Mouse (Mus musculus) cerebellum, postnatal 4 days (tissue): ENCODE data around the gene Vnn3.
A peak's percentile ranks its signal among the peaks of the same experiment; 100 is the strongest.

Experiments used
- DNase-seq, 2 experiments: peaks; one replicate each; pipeline ENCODE4 v3.0.0; 2022; ENCODE audit warnings: low spot score in 2 of 2, mixed read lengths in 1 of 2

Gene Vnn3

DNA sequence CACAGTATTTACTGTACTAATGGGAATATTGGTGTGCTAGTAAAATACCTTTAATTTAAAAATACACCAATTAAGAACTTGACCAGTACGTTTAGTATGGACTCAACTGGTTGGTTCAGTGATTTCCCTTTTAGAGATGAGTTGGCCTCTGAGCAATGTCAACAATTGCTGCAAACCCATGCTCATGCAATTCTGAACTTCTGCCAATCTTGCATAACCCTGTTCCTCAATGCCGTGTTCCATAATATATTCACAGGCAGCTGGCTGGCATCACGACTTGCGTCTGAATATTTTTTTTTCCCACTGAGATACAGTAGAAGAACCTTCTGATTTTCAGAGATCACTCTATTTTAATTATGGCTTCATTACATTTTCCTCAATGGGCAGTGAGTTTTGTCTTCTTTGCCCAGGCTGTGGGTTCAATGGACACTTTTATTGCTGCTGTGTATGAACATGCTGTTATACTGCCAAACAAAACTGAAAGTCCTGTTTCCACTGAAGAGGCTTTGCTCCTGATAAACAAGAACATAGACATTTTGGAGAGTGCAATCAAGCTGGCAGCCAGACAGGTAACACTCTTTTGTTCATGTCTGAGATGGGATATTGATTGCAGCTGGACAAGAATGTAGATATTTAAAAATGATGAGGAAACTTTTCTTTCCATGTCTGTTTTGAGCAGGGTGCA, at the start of gene Vnn3:
Gene Vnn3 (plus strand): TSS at position 235 of the 685 bp plus-strand sequence.
- DNase-seq, result no peak

DNA sequence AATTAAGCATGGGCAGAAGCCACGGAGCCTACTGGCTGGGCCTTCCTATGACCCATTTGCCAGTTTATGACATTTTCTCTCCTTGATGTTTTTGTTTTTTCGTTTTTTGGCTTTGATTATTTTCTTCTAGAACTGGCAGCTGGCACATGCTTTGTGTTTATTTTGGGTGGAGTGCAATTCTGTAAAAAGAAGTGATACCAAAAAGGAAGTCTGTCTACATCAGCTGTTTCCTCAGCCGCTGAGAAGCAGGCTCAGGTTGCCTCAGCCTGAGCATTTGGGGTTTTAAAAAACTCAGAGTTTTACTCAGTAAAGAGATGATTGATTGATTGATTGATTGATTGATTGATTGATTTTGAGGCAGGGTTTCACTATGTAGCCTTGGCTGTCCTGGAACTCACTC, 48.4 kb upstream of the Vnn3 start:
- no peak for DNase-seq

- DNase-seq, result no peak
Observed at GRCm38 (mm10) chr10:23804665-23805064, 46.6 kb upstream of the Vnn3 start.

DNA sequence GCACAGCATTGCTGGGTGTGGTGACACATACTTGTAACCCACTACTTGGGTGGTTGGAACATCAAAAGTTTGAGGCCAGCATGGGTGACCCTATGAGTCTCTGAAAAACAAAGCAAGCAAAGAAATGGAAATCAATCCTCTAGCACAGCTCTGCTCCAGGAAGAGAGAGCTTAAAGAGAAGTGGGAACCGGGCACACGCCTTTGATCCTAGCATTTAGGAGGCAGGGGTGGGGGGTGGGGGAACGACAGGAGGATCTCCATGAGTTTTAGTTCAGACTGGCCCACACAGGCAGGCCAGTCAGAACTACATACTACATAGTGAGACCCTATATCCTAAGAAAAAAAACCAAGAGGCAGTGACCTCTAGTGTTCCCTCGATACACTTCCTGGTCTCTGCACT, 45.1 kb upstream of the Vnn3 start:
- DNase-seq, result no peak

GRCm38 (mm10) chr10:23811635-23812437, 39.4 kb upstream of the Vnn3 start:
- DNase-seq, result peak; percentile 64 to 76

- DNase-seq, result no peak
Observed at GRCm38 (mm10) chr10:23812438-23812759, 38.9 kb upstream of the Vnn3 start.

- no peak for DNase-seq
Observed at GRCm38 (mm10) chr10:23812852-23813766, 38.2 kb upstream of the Vnn3 start.

DNA sequence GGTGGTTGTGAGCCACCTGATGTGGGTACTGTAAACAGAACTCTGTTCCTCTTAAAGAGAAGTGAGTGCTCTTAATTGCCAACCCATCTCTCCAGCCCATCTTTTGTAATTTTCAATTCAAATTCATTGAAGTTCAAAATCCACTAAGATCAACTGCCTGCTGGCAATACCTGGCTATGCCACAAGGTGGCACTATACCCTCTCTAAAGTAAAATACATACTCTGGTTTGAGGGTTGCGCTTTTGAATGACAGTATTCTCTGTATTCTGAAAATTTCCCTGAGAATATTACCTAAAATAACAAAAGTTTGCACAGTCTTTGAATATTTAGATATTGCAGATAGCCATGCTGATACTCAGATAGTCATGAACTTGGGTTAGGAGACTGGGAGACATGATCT, 36.1 kb upstream of the Vnn3 start:
- DNase-seq, result peak; percentile 84 to 85

GRCm38 (mm10) chr10:23816241-23816640, 35.0 kb upstream of the Vnn3 start:
- no peak for DNase-seq

DNA sequence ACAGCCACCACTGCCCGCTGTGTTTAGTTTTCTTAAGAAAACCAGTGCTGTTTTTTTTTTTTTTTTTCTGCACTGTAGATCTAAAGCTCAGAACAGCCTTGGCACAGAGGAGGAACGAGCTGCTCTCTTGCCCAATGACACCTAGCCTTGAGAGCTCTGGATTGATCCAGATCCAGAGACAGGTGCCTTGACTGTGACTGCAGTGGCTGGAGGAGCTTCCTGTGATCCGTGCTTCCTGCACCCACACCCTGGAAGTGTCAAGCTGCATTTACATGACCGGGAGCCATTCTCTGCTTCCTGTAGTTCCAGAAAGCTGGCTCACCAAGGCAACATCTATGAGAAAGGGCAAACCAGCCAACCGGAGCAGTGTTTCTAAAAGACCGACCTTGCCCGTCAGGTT, 24.7 kb upstream of the Vnn3 start:
- no peak for DNase-seq

DNA sequence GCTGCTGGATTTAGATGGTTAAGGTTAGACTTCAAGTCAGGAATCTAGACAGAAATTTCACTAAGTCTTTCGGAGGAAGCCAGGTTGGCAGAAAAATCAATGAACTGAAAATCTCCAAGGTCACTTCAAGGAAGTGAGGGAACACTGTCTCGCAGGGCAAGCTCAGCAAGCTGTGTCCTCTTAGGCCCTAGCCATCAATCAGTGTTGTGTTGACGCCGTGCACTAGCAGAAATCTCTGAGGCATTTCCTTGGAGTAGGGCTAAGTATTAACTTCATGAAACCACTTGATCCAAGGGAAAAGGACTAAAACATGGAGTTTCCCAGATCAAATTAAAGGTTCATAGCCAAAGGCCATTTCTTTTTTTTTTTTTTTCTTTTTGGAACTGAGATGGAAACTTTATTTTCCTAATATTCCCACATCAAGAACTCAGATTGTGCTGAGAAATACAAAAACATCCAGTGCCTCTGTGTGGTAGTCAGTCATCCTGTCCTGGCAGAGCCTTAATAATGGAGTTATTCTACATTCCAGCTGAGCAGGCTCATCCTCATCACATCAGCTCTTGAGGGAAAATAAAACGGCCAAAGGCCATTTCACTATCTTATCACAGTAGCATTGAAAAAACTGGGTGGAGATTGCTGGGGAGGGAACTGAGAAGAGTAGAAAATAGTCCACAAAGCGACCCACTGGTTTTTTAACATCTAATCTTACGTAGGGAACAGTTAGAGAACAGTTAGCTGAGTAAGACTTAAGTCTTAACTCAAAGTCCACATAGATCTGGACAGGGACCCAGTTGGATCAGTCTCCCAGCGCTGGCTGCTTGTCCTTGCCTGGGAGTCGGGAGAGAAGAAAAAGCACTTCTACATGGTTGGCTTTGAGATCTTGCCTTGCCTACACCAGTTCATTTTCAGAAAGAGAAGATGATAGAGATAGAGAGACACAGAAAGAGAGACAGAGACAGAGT, 15.0 kb upstream of the Vnn3 start:
- no peak for DNase-seq

DNA sequence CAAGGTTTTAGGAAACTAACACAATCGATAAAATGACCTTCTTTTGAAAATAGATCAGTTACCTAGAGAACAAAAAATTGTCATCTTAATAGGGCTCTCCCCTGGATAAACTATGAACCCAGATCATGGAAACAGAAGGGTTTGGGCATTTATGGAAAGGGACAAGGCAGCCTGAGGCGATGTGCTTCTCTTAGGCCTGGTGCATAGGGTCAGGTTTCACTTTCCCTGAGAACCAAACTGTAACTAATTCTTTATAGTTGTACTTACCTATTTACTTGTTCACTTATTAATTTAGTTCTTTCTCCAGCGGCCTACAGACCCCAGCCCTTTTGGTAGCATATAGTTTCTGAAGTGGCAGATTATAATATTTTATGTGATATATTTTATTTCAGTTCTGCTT, 14.1 kb upstream of the Vnn3 start:
- no peak for DNase-seq

- no peak for DNase-seq
Observed at GRCm38 (mm10) chr10:23838910-23839309, 12.4 kb upstream of the Vnn3 start.

DNA sequence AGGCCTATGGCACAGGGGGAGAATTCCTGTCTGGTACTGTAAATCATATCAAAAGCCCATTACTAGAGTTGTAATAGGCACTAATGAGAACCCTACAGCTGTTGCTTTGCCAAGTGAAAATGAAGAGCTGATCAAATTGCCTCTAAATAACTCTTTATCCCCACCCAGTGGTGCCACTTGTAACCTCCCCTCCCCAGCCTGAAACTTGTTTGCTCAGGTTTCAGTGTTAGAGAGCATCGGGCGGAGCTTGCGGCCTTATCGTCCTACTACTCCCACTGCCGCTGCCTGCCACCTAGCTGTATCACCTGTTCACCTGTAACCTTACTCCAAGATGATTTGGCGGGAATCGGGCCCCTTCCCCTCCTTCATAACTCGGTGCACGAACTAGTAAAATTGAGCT, 11.9 kb upstream of the Vnn3 start:
- no peak for DNase-seq

GRCm38 (mm10) chr10:23840496-23840895, 10.8 kb upstream of the Vnn3 start:
- DNase-seq, result no peak

DNA sequence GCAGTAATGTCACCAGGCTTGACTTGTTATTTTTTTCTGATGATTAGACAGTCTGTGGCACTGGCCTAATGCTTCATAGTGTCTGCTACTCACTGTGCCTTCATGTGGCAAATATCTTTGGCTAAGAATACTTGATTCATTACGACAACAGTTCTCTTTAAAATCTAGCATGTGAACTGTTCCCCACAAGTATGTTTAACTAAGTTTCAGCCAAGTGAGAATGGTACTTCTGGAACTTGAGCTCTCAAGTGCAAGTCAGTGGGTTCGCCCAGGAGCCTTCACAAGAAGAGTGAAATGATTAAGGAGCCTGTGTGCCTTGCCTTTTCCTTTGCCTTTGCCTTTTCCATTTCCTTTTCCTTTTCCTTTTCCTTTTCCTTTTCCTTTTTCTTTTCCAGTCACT, 834 bp downstream of the Vnn3 start:
- no peak for DNase-seq

DNA sequence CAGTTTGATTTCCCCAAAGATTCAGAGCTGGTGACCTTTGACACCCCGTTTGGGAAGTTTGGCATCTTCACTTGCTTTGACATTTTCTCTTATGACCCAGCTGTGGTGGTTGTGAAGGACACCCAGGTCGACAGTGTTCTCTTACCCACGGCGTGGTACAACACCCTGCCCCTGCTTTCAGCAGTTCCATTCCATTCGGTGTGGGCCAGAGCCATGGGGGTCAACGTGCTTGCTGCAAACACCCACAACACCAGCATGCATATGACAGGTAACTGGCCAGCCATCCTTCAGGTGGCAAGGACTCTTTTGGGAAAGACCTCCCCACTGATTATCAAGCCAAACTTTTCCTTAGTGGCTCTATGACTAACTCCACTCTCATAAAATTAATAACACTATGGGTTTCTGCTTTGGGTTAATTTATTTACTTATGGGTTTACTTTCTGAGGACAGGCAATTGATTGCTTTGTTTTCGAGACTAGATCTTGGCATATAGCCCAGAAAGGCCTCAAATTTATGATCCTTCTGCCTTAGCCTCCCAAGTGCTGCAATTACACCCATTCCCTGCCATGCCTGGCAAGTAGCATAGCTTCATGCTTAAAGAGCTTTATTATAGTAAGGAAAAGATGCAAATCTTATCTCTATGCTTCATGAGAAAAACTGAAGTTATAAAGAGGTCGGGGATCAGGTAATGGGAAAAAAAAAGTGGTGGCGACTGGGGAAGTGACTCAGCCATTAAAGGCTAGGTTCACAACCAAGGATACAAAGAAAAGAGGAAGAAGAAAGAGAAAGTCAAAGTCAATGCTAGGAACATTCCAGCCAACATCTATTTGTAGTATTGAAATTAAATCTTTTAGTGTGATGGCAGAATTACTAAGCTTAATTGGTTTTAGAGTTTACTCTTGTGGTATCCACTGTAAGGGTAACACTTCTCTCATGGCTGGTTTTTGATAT, 13.4 kb downstream of the Vnn3 start:
- no peak for DNase-seq

GRCm38 (mm10) chr10:23880695-23881094, 29.4 kb downstream of the Vnn3 start:
- peak in 1 of 2 experiments; percentile 13 for DNase-seq

GRCm38 (mm10) chr10:23884910-23885309, 33.6 kb downstream of the Vnn3 start:
- DNase-seq, result no peak

GRCm38 (mm10) chr10:23886060-23886459, 34.8 kb downstream of the Vnn3 start:
- DNase-seq, result no peak
